Mouse (Mus musculus) embryonic fibroblast, embryonic 13.5 days (primary cell): ENCODE measurements at regions not wholly inside any gene's neighbourhood (a gene's known extent, or its start where the extent isn't known, plus 50 kb on each side); places are given as distances from the start of the nearest gene placed in this dataset.
"Not testable (repeated sequence)": the region's sequence is repeated elsewhere in the genome, so short reads cannot be mapped to it uniquely, and the experiment has no call there.

Source experiments
- H3K27ac ChIP-seq: 2 replicates; pipeline ENCODE4 v1.5.1; 2012; ENCODE audit warnings: low read length, control low read depth, inconsistent platforms; ENCODE audit not compliant: insufficient read depth
- H3K4me1 ChIP-seq: 2 replicates; pipeline ENCODE4 v1.6.1; 2011; ENCODE audit warnings: low read length; ENCODE audit not compliant: control insufficient read depth, insufficient read depth
- H3K4me3 ChIP-seq: 2 replicates; pipeline ENCODE4 v1.5.1; 2011; ENCODE audit warnings: mild to moderate bottlenecking, control low read depth, low read length; ENCODE audit not compliant: insufficient read depth
- CTCF ChIP-seq: IDR thresholded peaks from 2 replicates; pipeline ENCODE4 v1.5.1; 2011; ENCODE audit warnings: mild to moderate bottlenecking, control low read depth, low read length, moderate library complexity, borderline replicate concordance; ENCODE audit not compliant: insufficient read depth
- POLR2A ChIP-seq: IDR thresholded peaks from 2 replicates; pipeline ENCODE4 v1.6.1; 2011; ENCODE audit warnings: low read depth, mild to moderate bottlenecking, control low read depth, low read length, moderate library complexity

- no peak overlapping the region for H3K27ac ChIP-seq
- H3K4me1 ChIP-seq, result peaks cover 4% of the 10 kb centered on the region; the same call in 1 of the 2 replicates
- no peak overlapping the region for H3K4me3 ChIP-seq
- TF ChIP-seq CTCF (no peak), POLR2A (no peak)
Measured at GRCm38 (mm10) chr1:51590606-51591400, 112.6 kb upstream of the Nabp1 start.

DNA sequence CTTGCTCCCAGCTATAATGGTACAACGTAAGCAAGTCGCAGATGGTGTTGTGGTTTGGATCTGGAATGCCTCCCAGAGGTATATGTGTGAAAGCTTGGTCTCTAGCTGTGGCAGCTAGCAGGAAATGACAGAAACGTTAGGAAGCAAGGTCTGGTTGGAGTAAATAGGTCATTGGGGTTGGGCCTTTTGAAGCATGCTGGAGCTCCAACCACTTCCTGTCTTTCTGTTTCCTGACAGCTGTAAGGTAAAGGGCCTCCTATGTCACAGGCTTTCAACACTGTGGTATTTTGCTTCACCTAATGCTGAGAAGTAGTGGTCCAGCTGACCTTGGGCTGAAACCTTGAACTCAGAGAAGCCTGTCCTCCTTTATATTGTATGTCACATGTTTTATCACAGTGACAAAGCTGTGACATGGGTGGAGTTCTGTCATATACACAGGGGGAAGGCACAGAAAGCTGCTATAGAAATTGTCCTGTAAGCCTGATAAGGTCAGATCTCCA, 106.8 kb upstream of the Nabp1 start:
- H3K27ac ChIP-seq, result peak overlapping the region; percentile 56
- peaks cover 5% of the 10 kb centered on the region; the same call in 1 of the 2 replicates for H3K4me1 ChIP-seq
- TF ChIP-seq CTCF, result no peak
- TF ChIP-seq POLR2A, result no peak
- no peak overlapping the region for H3K4me3 ChIP-seq

- Histone ChIP-seq H3K4me3 (no peak overlapping the region), H3K27ac (no peak overlapping the region), H3K4me1 (peaks cover 5% of the 10 kb centered on the region; the same call in 1 of the 2 replicates)
- TF ChIP-seq CTCF (no peak), POLR2A (no peak)
Measured at GRCm38 (mm10) chr1:51583871-51584270, 105.6 kb upstream of the Nabp1 start.

- no peak for TF ChIP-seq POLR2A
- H3K27ac ChIP-seq, result no peak overlapping the region
- H3K4me1 ChIP-seq, result peaks cover 4% of the 10 kb centered on the region; the same call in 1 of the 2 replicates
- H3K4me3 ChIP-seq, result no peak overlapping the region
Measured at GRCm38 (mm10) chr1:51580074-51580473, 101.8 kb upstream of the Nabp1 start.

GRCm38 (mm10) chr1:51577701-51578100, 99.5 kb upstream of the Nabp1 start:
- no peaks in the 10 kb centered on the region for H3K4me1 ChIP-seq
- TF ChIP-seq POLR2A (no peak), CTCF (no peak)
- no peak overlapping the region for H3K27ac ChIP-seq
- no peak overlapping the region for H3K4me3 ChIP-seq

- no peaks in the 10 kb centered on the region for H3K4me1 ChIP-seq
- TF ChIP-seq CTCF, result no peak
- TF ChIP-seq POLR2A, result no peak
- H3K27ac ChIP-seq, result no peak overlapping the region
- H3K4me3 ChIP-seq, result no peak overlapping the region
Measured at GRCm38 (mm10) chr1:51572314-51573078, 94.3 kb upstream of the Nabp1 start.

DNA sequence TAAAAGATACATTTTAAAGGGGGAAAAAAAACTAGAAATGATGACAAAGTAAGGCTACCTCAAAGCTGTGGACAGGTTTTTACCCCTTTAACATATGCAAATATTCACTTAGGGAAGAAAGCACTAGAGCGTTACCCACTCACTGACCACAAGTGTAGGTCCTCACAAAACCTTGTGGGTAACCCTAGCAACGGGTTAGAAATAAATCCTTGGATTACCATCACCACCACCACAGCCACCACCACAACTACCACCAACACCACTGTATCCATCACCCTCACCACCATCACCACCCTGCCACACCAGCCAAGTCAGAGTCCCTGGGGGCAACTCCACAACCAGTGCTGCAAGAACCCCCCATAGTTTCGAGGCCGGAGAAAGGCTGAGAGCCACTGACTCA, 91.4 kb upstream of the Nabp1 start:
- no peak overlapping the region for H3K27ac ChIP-seq
- TF ChIP-seq CTCF, result no peak
- TF ChIP-seq POLR2A, result no peak
- no peaks in the 10 kb centered on the region for H3K4me1 ChIP-seq
- no peak overlapping the region for H3K4me3 ChIP-seq

DNA sequence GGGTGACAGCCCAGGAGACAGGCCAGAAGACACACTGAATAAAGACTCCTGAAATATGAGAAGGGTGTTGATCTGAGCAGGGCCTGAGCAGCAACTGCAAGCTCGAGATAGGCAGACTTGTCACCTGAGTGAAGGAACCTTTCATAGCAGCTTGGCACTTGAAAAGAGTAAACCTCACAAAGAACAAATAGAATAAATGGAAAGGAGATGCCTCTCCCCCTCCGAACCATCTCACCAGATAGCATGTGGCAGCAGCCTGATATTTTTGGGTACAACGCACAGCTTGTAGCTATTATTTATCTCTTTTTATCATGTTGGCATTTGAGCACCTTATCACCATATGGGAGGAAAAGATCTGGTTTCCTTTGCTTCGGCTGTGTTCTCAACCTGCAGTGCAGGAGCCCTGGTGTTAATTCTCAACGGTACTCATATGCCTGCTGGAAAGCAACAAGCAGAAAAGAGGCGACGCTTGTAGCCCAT, 88.0 kb upstream of the Nabp1 start:
- TF ChIP-seq POLR2A (no peak), CTCF (no peak)
- Histone ChIP-seq H3K4me1 (no peaks in the 10 kb centered on the region), H3K27ac (no peak overlapping the region), H3K4me3 (no peak overlapping the region)

- not testable (repeated sequence) for H3K4me3 ChIP-seq, H3K4me1 ChIP-seq, H3K27ac ChIP-seq
Measured at GRCm38 (mm10) chr1:51556616-51557015, 78.4 kb upstream of the Nabp1 start.

- Histone ChIP-seq H3K4me3 (no peak overlapping the region), H3K4me1 (no peaks in the 10 kb centered on the region), H3K27ac (no peak overlapping the region)
- TF ChIP-seq POLR2A, result no peak
Measured at GRCm38 (mm10) chr1:51553738-51554137, 75.5 kb upstream of the Nabp1 start.
